Mouse (Mus musculus): ENCODE data around the gene Vegfa. TPM values are rescaled to one million over a fixed set of nuclear protein-coding genes. Genes with fewer than 3 reads are reported as not detected.

The Vegfa gene
- total RNA-seq, 2 experiments from 2014 or later: 88.1 to 94.7 TPM

DNA sequence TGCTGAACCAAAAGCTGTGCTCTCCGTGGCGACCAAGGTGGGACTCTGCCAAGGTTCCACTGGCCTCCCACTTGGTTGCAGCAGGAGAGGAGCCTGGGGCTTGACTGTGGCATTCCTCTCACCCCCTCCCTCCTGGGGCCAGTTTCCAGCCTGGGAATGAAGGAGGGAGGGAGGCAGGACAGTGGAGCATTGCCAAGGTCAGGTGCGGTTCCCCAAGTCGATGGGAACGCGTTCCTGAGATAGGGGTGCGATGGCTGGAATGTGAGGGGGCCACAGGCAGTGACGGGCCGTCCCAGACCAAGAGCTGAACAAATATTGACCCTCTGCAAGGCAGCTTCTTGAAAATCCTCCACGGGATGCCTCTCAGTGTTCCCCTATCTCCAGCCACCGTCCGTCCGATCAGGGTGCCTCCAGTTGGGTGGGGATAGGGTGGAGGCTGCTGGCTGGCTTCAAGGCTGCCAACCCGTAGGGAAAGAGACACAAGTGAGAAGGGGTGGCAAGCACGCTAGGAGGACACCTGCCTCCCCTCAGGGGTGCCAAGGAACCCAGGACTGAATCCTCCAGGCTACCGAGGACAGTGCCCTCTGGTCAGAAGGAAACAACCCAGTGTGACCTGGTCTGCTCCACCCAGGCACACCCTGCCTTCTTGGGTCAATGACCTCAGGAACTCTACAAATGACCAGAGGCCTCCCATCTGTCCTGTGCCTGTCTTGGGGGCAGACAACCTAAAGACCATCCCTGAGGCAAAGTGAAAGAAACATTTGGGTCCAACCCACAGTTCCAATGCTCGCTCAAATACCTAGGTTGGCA, 61.2 kb downstream of the Vegfa start:
- DNase-seq (ENCODE audit: low spot score in 2 of 2): no peak
- intact Hi-C loops (cut with DNase I): no loop called here

DNA sequence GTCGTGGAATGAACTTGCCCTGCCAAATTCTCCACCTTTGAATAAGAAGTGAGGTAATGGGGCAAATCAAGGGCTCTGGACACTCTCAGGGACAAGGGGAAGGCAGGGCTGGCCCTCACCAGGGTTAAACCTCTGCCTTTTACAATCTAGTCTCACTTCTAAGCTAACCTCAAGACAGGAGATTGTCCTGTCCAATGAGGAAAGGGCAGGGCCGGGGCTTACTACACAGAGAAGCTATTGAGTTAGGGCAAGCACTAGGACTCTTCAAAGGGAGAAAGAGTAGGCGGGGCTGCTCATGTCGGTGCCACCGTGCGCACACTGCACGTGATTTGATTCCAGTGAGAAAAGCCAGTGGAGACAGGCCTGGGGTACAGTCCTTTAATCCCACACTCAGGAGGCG, 62.6 kb downstream of the Vegfa start:
- DNase-seq (ENCODE audit: low spot score in 2 of 2): no peak
- intact Hi-C loops (cut with DNase I): no loop called here

DNA sequence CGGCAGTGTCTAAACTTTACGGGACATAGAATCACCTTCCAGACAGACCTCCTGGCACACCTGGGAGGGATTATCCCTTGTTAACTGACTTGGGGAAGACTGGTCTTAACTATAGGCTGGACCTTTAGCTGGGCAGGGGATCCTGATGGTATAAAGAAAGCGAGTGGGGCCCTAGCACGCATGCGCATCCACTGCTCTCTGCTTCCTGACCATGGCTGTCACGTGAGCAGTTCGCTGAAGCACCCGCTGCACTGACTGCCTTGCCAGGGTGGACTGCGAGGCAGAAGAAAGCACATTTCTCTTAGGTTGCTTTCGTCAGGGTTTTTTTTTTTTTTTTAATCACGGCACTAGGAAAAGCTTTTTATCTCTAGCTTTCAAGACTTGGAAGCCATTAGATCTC, 63.8 kb downstream of the Vegfa start:
- no peak for DNase-seq (ENCODE audit: low spot score in 2 of 2)
- intact Hi-C loops (cut with DNase I): no loop called here

Other genes starting within 250 kb of the Vegfa start
- gene Mrps18a, start 78.6 kb upstream of the Vegfa start, total RNA-seq (2021): 10 to 100 TPM; 79.0 to 83.1 TPM
- gene Rsph9, start 111.8 kb upstream of the Vegfa start, total RNA-seq (2021): 10 to 100 TPM; 22.8 to 23.7 TPM
- 10 to 100 TPM; 13.4 to 15.9 TPM for gene Mad2l1bp, start 121.2 kb upstream of the Vegfa start, total RNA-seq (2021)
- gene Gtpbp2, start 128.7 kb upstream of the Vegfa start, total RNA-seq (2021): 100 to 1,000 TPM in 1 of 2 experiments, 10 to 100 TPM in 1; 95.4 to 106 TPM
- 1 to 10 TPM; 6.8 to 7.0 TPM for gene Polh, start 170.3 kb upstream of the Vegfa start, total RNA-seq (2021)
- 10 to 100 TPM; 37.5 to 40.1 TPM for gene Xpo5, start 170.4 kb upstream of the Vegfa start, total RNA-seq (2021)
- 10 to 100 TPM; 34.0 to 35.2 TPM for gene Polr1c, start 215.7 kb upstream of the Vegfa start, total RNA-seq (2021)
- 10 to 100 TPM; 82.1 to 99.3 TPM for gene Yipf3, start 215.7 kb upstream of the Vegfa start, total RNA-seq (2021)
- gene Lrrc73, start 221.2 kb upstream of the Vegfa start, total RNA-seq (2021): 10 to 100 TPM; 91.0 to 98.8 TPM

Data from left cerebral cortex, postnatal 14 days (tissue).